Mouse (Mus musculus) stomach, postnatal 0 days (tissue): Measurements from ENCODE around the gene Gm28710.

ENCODE experiments used
- CTCF ChIP-seq: IDR thresholded peaks from 2 replicates; pipeline ENCODE4 v1.5.1; 2016; ENCODE audit warnings: antibody characterized with exemption, low read depth, mild to moderate bottlenecking, moderate library complexity
- EP300 ChIP-seq: optimal IDR thresholded peaks from 2 replicates; pipeline ENCODE3; 2016; ENCODE audit warnings: antibody characterized with exemption

DNA sequence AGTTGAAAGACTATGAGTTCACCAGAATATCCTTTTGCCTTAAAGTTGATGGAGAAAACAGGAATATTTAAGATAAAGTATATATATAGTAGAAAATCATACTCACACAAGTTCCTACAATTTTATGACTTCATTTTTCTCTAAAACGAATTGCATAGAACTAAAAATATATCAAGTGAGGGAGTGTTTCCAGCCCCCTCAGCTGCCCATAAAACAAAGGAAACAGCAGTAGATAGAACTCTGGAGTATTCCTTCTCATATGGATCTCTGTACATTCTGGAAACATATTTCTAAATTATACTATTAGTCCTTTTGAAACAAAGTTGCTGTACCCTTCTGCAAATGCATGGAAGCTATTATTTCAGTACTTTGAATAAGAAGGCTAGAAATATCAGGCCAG is 130.9 kb downstream of the Gm28710 start:
- TF ChIP-seq CTCF (no peak), EP300 (no peak)
